1 mouse cellular context compared by ENCODE assay signal in the genomic region with DNA sequence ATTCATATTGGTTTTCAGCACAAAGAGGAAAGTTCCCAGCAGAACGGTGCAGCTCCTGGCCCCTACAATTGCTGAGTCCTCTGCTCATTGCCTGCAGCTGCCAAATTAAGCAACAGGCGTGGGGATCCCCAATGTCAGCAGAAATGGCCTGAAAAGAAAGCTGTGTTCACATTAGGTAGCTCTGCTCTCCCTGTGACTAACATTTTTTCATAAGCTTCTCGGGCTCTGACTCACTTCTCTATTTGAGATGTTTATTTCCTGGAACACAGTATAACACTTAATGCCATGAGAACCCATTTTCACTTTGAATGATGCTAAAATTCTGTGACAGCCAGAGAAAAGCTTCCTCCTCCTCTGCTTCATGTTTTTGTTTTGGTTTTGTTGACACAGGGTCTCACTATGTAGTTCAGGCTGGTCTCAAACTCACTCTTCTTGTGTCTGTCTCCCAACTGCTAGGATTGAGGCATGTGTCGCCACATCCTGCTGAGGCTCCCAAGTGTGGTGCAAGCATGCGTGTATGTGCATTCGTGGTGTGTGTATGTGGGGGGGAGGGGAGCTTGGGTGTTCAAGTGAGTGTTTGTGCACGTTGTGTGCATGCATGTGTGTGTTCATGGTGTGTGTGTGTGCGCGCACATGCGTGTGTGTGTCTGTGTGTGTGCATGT.
TF ChIP-seq lines count a peak whose summit lies in the region.

No protein-coding gene starts in this region.

TF ChIP-seq in CH12.LX, 34 proteins besides CTCF, POLR2A, EP300 and RAD21:
- TF ChIP-seq USF1 (IDR thresholded peaks at IDR 0.05; ENCODE audit: low read depth, low read length) (no peak), MYC (IDR thresholded peaks at IDR 0.05; ENCODE audit: low read depth, low read length) (no peak), MEF2A (IDR thresholded peaks at IDR 0.05; ENCODE audit: borderline replicate concordance, low read depth, low read length) (peak; percentile 80; the same call in 1 of the 2 replicates), ZKSCAN1 (IDR thresholded peaks at IDR 0.05; ENCODE audit: borderline replicate concordance, low read depth, low read length) (no peak), ETS1 (conservative IDR thresholded peaks at IDR 0.05; ENCODE audit: low read depth, low read length) (peak; percentile 55; the same call in 1 of the 2 replicates), IRF4 (IDR thresholded peaks at IDR 0.05; ENCODE audit: low read depth, low read length) (peak; percentile 48; the same call in 1 of the 2 replicates), MAFK (IDR thresholded peaks at IDR 0.05; ENCODE audit: insufficient replicate concordance, low read length) (peak; percentile 25; the same call in 1 of the 2 replicates), BHLHE40 (IDR thresholded peaks at IDR 0.05; ENCODE audit: low read depth, low read length) (peak; percentile 49), ZMIZ1 (IDR thresholded peaks at IDR 0.05; ENCODE audit: low read depth, low read length) (no peak), JUN (IDR thresholded peaks at IDR 0.05; ENCODE audit: insufficient read depth, low read depth, low read length) (no peak)
TF ChIP-seq in CH12.LX: peak in this region for 5.
